Mouse (Mus musculus) CD4-positive, CD25-positive, alpha-beta regulatory T cell, adult 9 weeks (primary cell): ENCODE results near the gene Cmc1. TPM values are rescaled to one million over a fixed set of nuclear protein-coding genes. Genes with fewer than 3 reads are reported as not detected.

Source experiments
- polyA plus RNA-seq: library from polyadenylated mRNA; unstranded; fragments of 100-300 nt; shearing (Covaris generic); gene quantifications from one replicate; pipeline ENCODE4 v1.2.1, GENCODE M21; 2017

Gene Cmc1
- 94.6 TPM for polyA plus RNA-seq

GRCm38 (mm10) chr9:118149407-118150402 lies at the start of gene Cmc1:
Cmc1 (minus strand) TSS chr9:118150177.

GRCm38 (mm10) chr9:118040218-118041021 lies 109.6 kb downstream of the Cmc1 start, which contains the start of gene Azi2:
Azi2 (plus strand) TSS chr9:118040499.

Other genes starting within 250 kb of the Cmc1 start
- 49.5 TPM for gene Azi2, start 109.7 kb downstream of the Cmc1 start, polyA plus RNA-seq